Mouse (Mus musculus) heart, postnatal 10 days (tissue): ENCODE measurements at regions not wholly inside any gene's neighbourhood (a gene's known extent, or its start where the extent isn't known, plus 50 kb on each side); places are given as distances from the start of the nearest gene placed in this dataset.

ENCODE experiments used
- DNase-seq, 2 experiments: peaks; one replicate each; pipeline ENCODE4 v3.0.0; 2021
- intact Hi-C: fragments of 180-260 bp; cut with DNase I; formaldehyde crosslinking; loops from one replicate; pipeline ENCODE4 v1.15.1; 2025

- intact Hi-C loops, result no loop called here
- peak; percentile 40 to 50 for DNase-seq
Observed at GRCm38 (mm10) chr8:76038526-76038925, 590.0 kb downstream of the Iqcm start.

- peak in 1 of 2 experiments; percentile 6 for DNase-seq
- intact Hi-C loops, result no loop called here
Observed at GRCm38 (mm10) chr8:76052003-76052402, 603.5 kb downstream of the Iqcm start.

- intact Hi-C loops, result loop anchor here (5.0 kb wide), 2 partner anchors 830 to 1245 kb away; partner anchors contain the start of gene Nr3c2
- DNase-seq, result peak; percentile 32 to 54
Observed at GRCm38 (mm10) chr8:76067721-76068120, 619.2 kb downstream of the Iqcm start.

GRCm38 (mm10) chr8:76072671-76073351 is 624.3 kb downstream of the Iqcm start:
- DNase-seq, result no peak
- intact Hi-C loops, result no loop called here

- intact Hi-C loops, result no loop called here
- DNase-seq, result no peak
Observed at GRCm38 (mm10) chr8:76120587-76121145, 672.2 kb downstream of the Iqcm start.

GRCm38 (mm10) chr8:76127486-76127885 is 679.0 kb downstream of the Iqcm start:
- DNase-seq, result peak; percentile 88 to 89
- intact Hi-C loops, result no loop called here

- DNase-seq, result no peak
- intact Hi-C loops, result no loop called here
Observed at GRCm38 (mm10) chr8:76137219-76137618, 688.7 kb downstream of the Iqcm start.

- intact Hi-C loops, result no loop called here
Observed at GRCm38 (mm10) chr8:76148681-76149080, 700.2 kb downstream of the Iqcm start.

GRCm38 (mm10) chr8:76182520-76182919 is 716.7 kb upstream of the Nr3c2 start:
- no peak for DNase-seq
- intact Hi-C loops, result no loop called here

More at GRCm38 (mm10) chr8:76148681-76149080, 700.2 kb downstream of the Iqcm start:
- no peak for DNase-seq

GRCm38 (mm10) chr8:76183836-76184235 is 715.4 kb upstream of the Nr3c2 start:
- intact Hi-C loops, result no loop called here
- no peak for DNase-seq

GRCm38 (mm10) chr8:76187293-76187692 is 711.9 kb upstream of the Nr3c2 start:
- DNase-seq, result no peak
- intact Hi-C loops, result no loop called here

GRCm38 (mm10) chr8:76211891-76212290 is 687.4 kb upstream of the Nr3c2 start:
- DNase-seq, result no peak
- intact Hi-C loops, result no loop called here

- intact Hi-C loops, result no loop called here
- DNase-seq, result no peak
Observed at GRCm38 (mm10) chr8:76217819-76218580, 681.2 kb upstream of the Nr3c2 start.

GRCm38 (mm10) chr8:76230847-76231246 is 668.4 kb upstream of the Nr3c2 start:
- intact Hi-C loops, result no loop called here
- no peak for DNase-seq

GRCm38 (mm10) chr8:76249194-76249593 is 650.0 kb upstream of the Nr3c2 start:
- DNase-seq, result no peak
- intact Hi-C loops, result no loop called here

- no peak for DNase-seq
- intact Hi-C loops, result no loop called here
Observed at GRCm38 (mm10) chr8:76252161-76253010, 646.9 kb upstream of the Nr3c2 start.
